Mouse (Mus musculus) heart, adult 2 months (tissue): Measurements from ENCODE around the gene Itga9. TPM values are rescaled to one million over a fixed set of nuclear protein-coding genes. Genes with fewer than 3 reads are reported as not detected.
A peak's percentile ranks its signal among the peaks of the same experiment; 100 is the strongest.

ENCODE experiments used
- DNase-seq, 2 experiments: peaks; one replicate each; pipeline ENCODE4 v3.0.0; 2021
- H3K27ac ChIP-seq: fragments of 200-600 bp; 2 replicates; pipeline ENCODE4 v1.8.1; 2022
- H3K27me3 ChIP-seq: fragments of 200-500 bp; 2 replicates; pipeline ENCODE4 v1.6.1; 2012; ENCODE audit warnings: mild to moderate bottlenecking, low read length, inconsistent platforms, mixed read lengths; ENCODE audit not compliant: control insufficient read depth, insufficient read depth
- H3K36me3 ChIP-seq: fragments of 200-500 bp; 2 replicates; pipeline ENCODE4 v1.6.1; 2012; ENCODE audit warnings: low read length, inconsistent platforms; ENCODE audit not compliant: control insufficient read depth, insufficient read depth
- H3K4me1 ChIP-seq: fragments of 200-500 bp; 2 replicates; pipeline ENCODE4 v1.6.1; 2011; ENCODE audit warnings: low read length; ENCODE audit not compliant: control insufficient read depth, insufficient read depth
- H3K4me3 ChIP-seq: fragments of 200-600 bp; 2 replicates; pipeline ENCODE4 v1.8.1; 2022
- H3K79me2 ChIP-seq: fragments of 200-500 bp; replicated peaks from 2 replicates; pipeline ENCODE4 v1.6.1; 2012; ENCODE audit warnings: mild to moderate bottlenecking, inconsistent platforms, low read length, moderate library complexity, mixed read lengths; ENCODE audit not compliant: control insufficient read depth, insufficient read depth
- H3K9ac ChIP-seq: fragments of 200-500 bp; 2 replicates; pipeline ENCODE4 v1.6.1; 2012; ENCODE audit warnings: low read depth, mild to moderate bottlenecking, control low read depth, inconsistent platforms, low read length, mixed read lengths
- CTCF ChIP-seq: fragments of 200-600 bp; IDR thresholded peaks from 2 replicates; pipeline ENCODE4 v1.8.1; 2022; ENCODE audit warnings: antibody characterized with exemption, mild to moderate bottlenecking, moderate library complexity
- EP300 ChIP-seq: fragments of 200-500 bp; IDR thresholded peaks from 2 replicates; pipeline ENCODE4 v1.6.1; 2011; ENCODE audit warnings: low read depth, low read length, control low read depth; ENCODE audit not compliant: insufficient read depth
- POLR2A ChIP-seq: fragments of 200-500 bp; IDR thresholded peaks from 2 replicates; pipeline ENCODE4 v1.6.1; 2011; ENCODE audit warnings: mild to moderate bottlenecking, low read depth, low read length, control low read depth; ENCODE audit not compliant: insufficient read depth
- WGBS: fragments of 180-500 bp; shearing (Covaris S2); methylation state at CpG from one replicate; pipeline ENCODE4 v1.1.7; 2018; 5-methylcytosine and 5-hydroxymethylcytosine counted together
- intact Hi-C: fragments of 180-260 bp; cut with DNase I; formaldehyde crosslinking; loops from one replicate; pipeline ENCODE4 v1.15.1; 2025
- polyA plus RNA-seq: library from polyadenylated mRNA; depleted of rRNA; stranded (reverse); fragments of >200 nt; gene quantifications from 2 replicates; pipeline ENCODE4 v1.2.3, GENCODE M21; 2012
- total RNA-seq, 2 experiments: library from RNA; stranded (reverse); gene quantifications; 2 replicates each; pipeline ENCODE4 v1.2.3; 2021

The Itga9 gene
- total and polyA plus RNA-seq, 3 experiments, result 34.8 to 41.9 (median 35.3) TPM

DNA sequence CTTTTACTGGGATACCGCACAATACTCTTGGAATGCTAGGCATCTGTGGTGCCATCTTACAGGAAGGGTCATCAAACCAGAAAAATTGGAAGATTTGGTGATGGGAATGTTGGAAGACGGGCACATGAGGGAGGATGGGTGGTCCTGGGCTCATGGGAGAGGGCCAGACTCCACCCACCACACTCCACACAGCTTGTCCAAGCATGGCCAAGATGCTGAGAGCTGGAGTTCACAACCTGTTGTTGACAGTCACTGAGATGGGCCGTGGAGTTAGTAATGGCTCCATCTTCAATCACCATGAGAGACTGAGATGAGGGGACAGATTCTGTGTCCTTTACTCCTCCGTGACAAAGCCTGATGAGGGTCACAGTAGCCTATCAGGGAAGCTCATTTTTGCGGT, 207.0 kb downstream of the Itga9 start:
- H3K4me3 ChIP-seq, result no peak overlapping the region
- H3K36me3 ChIP-seq, result no peaks in the 10 kb centered on the region
- intact Hi-C loops, result no loop called here
- no peaks in the 10 kb centered on the region for H3K27me3 ChIP-seq
- WGBS, result 95% methylated on average over 5 of the region's 5 CpGs
- H3K4me1 ChIP-seq, result no peaks in the 10 kb centered on the region; the same call in 1 of the 2 replicates
- no peak for DNase-seq
- no peaks in the 10 kb centered on the region for H3K79me2 ChIP-seq
- no peak for TF ChIP-seq POLR2A
- no peak for TF ChIP-seq CTCF
- TF ChIP-seq EP300, result no peak
- H3K9ac ChIP-seq, result no peak overlapping the region
- no peak overlapping the region for H3K27ac ChIP-seq

- H3K79me2 ChIP-seq, result no peaks in the 10 kb centered on the region
- TF ChIP-seq EP300, result no peak
- TF ChIP-seq CTCF, result no peak
- no peak for TF ChIP-seq POLR2A
- no peak overlapping the region for H3K27ac ChIP-seq
- no peak overlapping the region for H3K4me3 ChIP-seq
- no peak overlapping the region for H3K9ac ChIP-seq
- H3K27me3 ChIP-seq, result no peaks in the 10 kb centered on the region
- no peaks in the 10 kb centered on the region; the same call in 1 of the 2 replicates for H3K4me1 ChIP-seq
- H3K36me3 ChIP-seq, result no peaks in the 10 kb centered on the region
- intact Hi-C loops, result no loop called here
- 84% methylated on average over 16 of the region's 16 CpGs for WGBS
- DNase-seq, result no peak
Observed at GRCm38 (mm10) chr9:118814056-118814455, 207.6 kb downstream of the Itga9 start.

DNA sequence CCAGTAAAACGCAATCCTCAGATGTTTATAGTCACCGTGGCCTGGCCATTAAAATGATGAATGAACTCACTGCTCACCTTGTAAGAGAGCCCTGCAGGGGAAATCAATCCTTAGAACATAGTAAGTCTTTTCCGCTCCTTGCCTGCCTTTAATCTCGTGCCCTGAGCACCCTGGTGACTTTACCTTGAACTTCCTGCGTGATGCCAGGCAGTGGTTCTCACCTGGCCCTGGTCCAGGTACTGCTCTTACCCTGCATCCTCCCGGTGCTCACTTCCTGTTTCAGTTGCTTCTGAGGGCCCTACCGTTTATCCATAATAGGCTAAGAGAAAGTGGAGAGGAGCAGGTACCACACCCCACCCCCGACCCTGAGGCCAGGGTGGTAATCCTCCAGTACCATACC, 208.0 kb downstream of the Itga9 start:
- no peak for TF ChIP-seq CTCF
- no peak for TF ChIP-seq POLR2A
- no peak for TF ChIP-seq EP300
- WGBS, result 62% methylated on average over 8 of the region's 8 CpGs
- intact Hi-C loops, result no loop called here

DNA sequence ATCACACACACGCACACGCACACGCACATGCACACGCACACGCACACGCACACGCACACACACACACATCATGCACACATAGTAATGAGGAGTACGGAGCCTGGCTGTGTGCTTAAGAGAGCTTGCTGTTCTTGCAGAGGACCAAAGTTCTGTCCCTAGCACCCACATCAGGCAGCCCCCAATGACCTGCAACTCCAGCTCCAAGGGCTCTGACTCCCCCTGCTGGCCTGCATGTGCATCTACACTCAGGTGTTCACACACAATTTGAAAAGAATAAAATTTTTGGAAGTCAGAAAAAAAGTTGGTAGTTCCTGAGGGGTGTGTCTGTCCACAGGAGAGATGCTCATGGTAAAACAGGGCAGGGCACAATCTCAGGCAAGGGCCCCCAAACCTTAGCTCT, 209.1 kb downstream of the Itga9 start:
- intact Hi-C loops, result no loop called here
- Histone ChIP-seq H3K36me3 (no peaks in the 10 kb centered on the region), H3K4me3 (no peak overlapping the region), H3K4me1 (no peaks in the 10 kb centered on the region; the same call in 1 of the 2 replicates), H3K9ac (no peak overlapping the region), H3K27ac (no peak overlapping the region), H3K79me2 (no peaks in the 10 kb centered on the region), H3K27me3 (no peaks in the 10 kb centered on the region)
- TF ChIP-seq POLR2A, result no peak
- TF ChIP-seq CTCF, result peak; percentile 50
- DNase-seq, result no peak
- 97% methylated on average over 8 of the region's 8 CpGs for WGBS

More for the DNA sequence above, 208.0 kb downstream of the Itga9 start:
- no peak overlapping the region for H3K27ac ChIP-seq
- no peak overlapping the region for H3K9ac ChIP-seq
- H3K4me3 ChIP-seq, result no peak overlapping the region
- H3K79me2 ChIP-seq, result no peaks in the 10 kb centered on the region
- no peaks in the 10 kb centered on the region for H3K36me3 ChIP-seq
- DNase-seq, result no peak
- no peaks in the 10 kb centered on the region for H3K27me3 ChIP-seq
- H3K4me1 ChIP-seq, result no peaks in the 10 kb centered on the region; the same call in 1 of the 2 replicates

DNA sequence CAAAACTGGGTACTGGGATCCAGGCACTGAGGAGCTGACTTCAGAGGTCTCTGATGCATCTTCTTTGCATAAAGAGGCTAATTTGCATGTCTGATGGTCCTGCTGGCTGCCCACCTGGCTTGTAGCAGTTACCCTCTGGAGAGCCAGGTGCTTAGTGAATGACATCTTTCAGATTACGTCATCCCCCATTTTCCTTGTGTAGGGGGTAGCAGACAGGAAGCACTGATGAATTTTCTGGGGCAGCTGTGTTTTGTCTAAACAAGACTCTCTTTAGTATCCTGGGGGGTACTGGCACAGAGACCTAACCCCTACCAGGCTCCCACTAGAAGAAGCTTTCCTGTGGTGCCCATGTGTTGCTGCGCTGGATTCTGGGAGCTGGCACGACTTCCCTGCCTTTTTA, 212.0 kb downstream of the Itga9 start:
- Histone ChIP-seq H3K27ac (no peak overlapping the region), H3K79me2 (no peaks in the 10 kb centered on the region), H3K4me1 (peaks cover 1% of the 10 kb centered on the region; the same call in 1 of the 2 replicates), H3K27me3 (no peaks in the 10 kb centered on the region), H3K4me3 (no peak overlapping the region), H3K9ac (no peak overlapping the region), H3K36me3 (no peaks in the 10 kb centered on the region)
- TF ChIP-seq POLR2A, result no peak
- no peak for TF ChIP-seq CTCF
- TF ChIP-seq EP300, result no peak
- intact Hi-C loops, result no loop called here
- 86% methylated on average over 3 of the region's 3 CpGs for WGBS
- no peak for DNase-seq

DNA sequence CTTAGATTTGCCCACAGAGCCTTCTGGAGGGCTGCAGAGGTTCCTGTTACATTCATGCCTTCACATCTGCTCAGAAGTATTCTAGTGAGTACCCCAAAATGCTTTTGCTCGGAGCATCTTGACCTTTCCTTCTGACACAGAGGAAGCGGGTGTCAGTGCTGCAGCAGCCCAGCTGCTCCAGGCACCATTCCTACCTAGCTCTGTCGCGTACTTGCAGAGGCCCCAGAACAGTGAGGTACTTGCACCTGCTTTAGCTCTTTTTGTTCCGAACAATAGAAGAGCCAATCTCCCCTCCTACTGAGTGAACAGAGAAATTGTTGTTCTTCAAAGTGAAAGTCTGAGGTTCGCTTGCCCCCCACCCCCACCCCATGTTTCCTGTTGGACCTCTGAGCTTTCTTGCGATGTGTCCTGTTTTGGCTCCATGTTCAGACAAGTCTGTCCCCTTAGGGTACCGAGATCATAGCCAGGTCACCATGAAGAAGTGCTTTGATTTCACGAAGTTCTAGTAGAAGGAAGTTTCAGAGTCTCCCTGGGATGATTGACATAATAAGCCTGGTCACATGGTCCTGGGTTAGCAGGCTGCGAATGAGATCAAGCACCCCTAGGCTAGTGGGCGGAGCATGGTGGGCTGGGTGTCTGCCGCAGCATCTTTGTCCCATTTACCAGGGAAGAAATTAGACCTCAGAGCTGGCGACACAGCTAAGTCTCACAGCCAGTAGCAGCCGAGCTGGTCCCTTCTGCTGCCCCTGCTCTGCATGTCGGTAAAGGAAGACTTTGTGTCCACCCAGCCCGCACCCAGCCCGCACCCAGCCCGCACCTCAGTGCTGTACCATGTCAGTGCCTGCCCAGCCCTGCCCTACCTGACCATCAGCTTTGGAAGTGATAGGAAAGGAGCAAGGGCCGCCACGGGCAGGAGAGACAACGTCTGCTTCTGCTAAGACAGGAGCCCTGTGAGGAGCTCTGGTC, 215.0 kb downstream of the Itga9 start:
- no peak for TF ChIP-seq CTCF
- no peak for TF ChIP-seq POLR2A
- no peak for TF ChIP-seq EP300
- H3K27ac ChIP-seq, result no peak overlapping the region
- H3K4me3 ChIP-seq, result no peak overlapping the region
- 0 out of 2 replicates have a peak overlapping the region, but pooled peaks have one; percentile 44 for H3K9ac ChIP-seq
- H3K36me3 ChIP-seq, result no peaks in the 10 kb centered on the region
- H3K27me3 ChIP-seq, result no peaks in the 10 kb centered on the region
- no peaks in the 10 kb centered on the region for H3K79me2 ChIP-seq
- H3K4me1 ChIP-seq, result peaks cover 1% of the 10 kb centered on the region; the same call in 1 of the 2 replicates
- 50% methylated on average over 21 of the region's 21 CpGs for WGBS
- intact Hi-C loops, result no loop called here
- DNase-seq, result peak; percentile 43
